Mouse (Mus musculus): ENCODE measurements around the gene Slc15a1.

- TF ChIP-seq CTCF (IDR thresholded peaks at IDR 0.05; ENCODE audit: control insufficient read depth, insufficient read depth, insufficient read length) (no peak), MYOD1 (IDR thresholded peaks at IDR 0.05; ENCODE audit: control insufficient read depth, insufficient read length, low read depth) (no peak), CEBPB (IDR thresholded peaks at IDR 0.05; ENCODE audit: low read depth) (no peak), USF1 (IDR thresholded peaks at IDR 0.05; ENCODE audit: low read depth) (no peak), MAX (IDR thresholded peaks at IDR 0.05) (no peak)
These were observed 58.1 kb downstream of the Slc15a1 start for GRCm38 (mm10) chr14:121446951-121447350.

All from C2C12 (cell line).